Mouse (Mus musculus): ENCODE data around the gene Adamts7. TPM values are rescaled to one million over a fixed set of nuclear protein-coding genes. Genes with fewer than 3 reads are reported as not detected.

Gene Adamts7
- polyA plus RNA-seq, 1 experiment from 2014 or later: 11.4 TPM

- H3K4me3 ChIP-seq (ENCODE audit: low read depth, low read length): no peak overlapping the region
- ATAC-seq (ENCODE audit: low FRiP score) (peak; percentile 61; the same call in 1 of the 2 replicates), DNase-seq (ENCODE audit: low spot score, missing footprints) (no peak)
- WGBS: 38% methylated on average over 6 of the region's 6 CpGs
- H3K36me3 ChIP-seq (ENCODE audit: control insufficient read depth, insufficient read depth, low read length): no peaks in the 10 kb centered on the region
- H3K27ac ChIP-seq (ENCODE audit: low read depth, low read length): no peak overlapping the region
- no peaks in the 10 kb centered on the region for H3K9me3 ChIP-seq (ENCODE audit: control insufficient read depth, low read length)
- peaks cover 6% of the 10 kb centered on the region for H3K4me1 ChIP-seq (ENCODE audit: control insufficient read depth, insufficient read depth, low read length)
- no peak overlapping the region for H3K4me2 ChIP-seq
- H3K9ac ChIP-seq (ENCODE audit: low read length): no peak overlapping the region
- no peaks in the 10 kb centered on the region for H3K27me3 ChIP-seq (ENCODE audit: control insufficient read depth, insufficient read depth, low read length)
Measured at GRCm38 (mm10) chr9:90255844-90256405, 93.1 kb downstream of the Adamts7 start.

- DNase-seq (ENCODE audit: low spot score, missing footprints) (no peak), ATAC-seq (ENCODE audit: low FRiP score) (no peak)
- WGBS: 83% methylated on average over 7 of the region's 7 CpGs
- H3K36me3 ChIP-seq (ENCODE audit: control insufficient read depth, insufficient read depth, low read length): no peaks in the 10 kb centered on the region
- H3K4me3 ChIP-seq (ENCODE audit: low read depth, low read length): no peak overlapping the region
- H3K27me3 ChIP-seq (ENCODE audit: control insufficient read depth, insufficient read depth, low read length): no peaks in the 10 kb centered on the region
- peaks cover 6% of the 10 kb centered on the region for H3K4me1 ChIP-seq (ENCODE audit: control insufficient read depth, insufficient read depth, low read length)
- no peak overlapping the region for H3K9ac ChIP-seq (ENCODE audit: low read length)
- no peak overlapping the region for H3K4me2 ChIP-seq
- H3K27ac ChIP-seq (ENCODE audit: low read depth, low read length): no peak overlapping the region
- H3K9me3 ChIP-seq (ENCODE audit: control insufficient read depth, low read length): no peaks in the 10 kb centered on the region
Measured at GRCm38 (mm10) chr9:90257220-90257619, 94.4 kb downstream of the Adamts7 start.

Other genes starting within 250 kb of the Adamts7 start
- 6.0 and 6.7 TPM in 2 replicates for gene Ctsh, start 108.9 kb upstream of the Adamts7 start, polyA plus RNA-seq (2014; fragmentation: Nextera tagmentation; extraction: Ambion mirVana)
- gene Morf4l1, start 48.3 kb upstream of the Adamts7 start, polyA plus RNA-seq (2014; fragmentation: Nextera tagmentation; extraction: Ambion mirVana): 573 and 605 TPM in 2 replicates
- 8.2 and 8.7 TPM in 2 replicates for gene Tbc1d2b, start 107.7 kb downstream of the Adamts7 start, polyA plus RNA-seq (2014; fragmentation: Nextera tagmentation; extraction: Ambion mirVana)